Mouse (Mus musculus): ENCODE results near the gene Ap3b1.

Ap3b1 gene

DNA sequence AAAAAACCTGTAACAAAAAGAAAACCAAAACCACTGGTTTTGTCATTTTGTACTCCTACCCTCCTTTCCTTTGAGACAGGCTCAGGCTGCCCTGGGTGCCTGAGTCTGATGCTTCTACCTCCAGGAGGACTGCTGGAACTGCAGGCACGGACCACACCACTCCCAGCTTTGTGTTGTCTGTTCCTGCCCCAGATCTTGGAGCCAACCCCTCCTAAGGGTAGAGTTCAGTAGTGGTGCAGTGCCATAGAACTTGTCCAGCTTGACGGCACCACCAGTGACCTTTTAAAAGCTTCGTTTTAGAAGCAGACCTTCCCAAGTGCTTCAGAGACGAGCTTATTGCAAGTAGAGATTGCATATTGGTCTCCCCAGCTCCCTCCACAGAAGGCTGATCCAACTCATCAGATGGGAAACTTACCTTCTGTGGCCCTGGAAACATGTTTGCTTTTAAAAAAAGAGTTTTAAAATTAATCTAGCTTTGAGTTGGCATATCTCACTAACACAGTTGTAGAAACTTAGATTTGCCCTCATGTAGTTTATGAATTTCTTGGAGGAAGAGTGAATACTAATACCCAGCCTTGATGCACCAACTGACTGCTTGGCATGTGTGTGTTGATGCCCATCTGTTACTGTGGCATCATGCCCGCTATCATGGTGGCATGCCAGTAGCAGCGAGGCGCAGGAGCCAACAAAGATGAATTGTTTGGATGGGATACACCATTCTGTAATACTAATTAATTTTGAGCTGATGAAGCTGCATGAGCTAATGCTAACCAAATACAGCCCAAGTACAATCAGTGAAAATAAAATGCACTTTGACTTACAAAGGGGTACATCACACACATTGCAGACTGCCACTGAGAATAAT, 17.0 kb downstream of the Ap3b1 start:
- DNase-seq (ENCODE audit: low read depth, low spot score): no peak

DNA sequence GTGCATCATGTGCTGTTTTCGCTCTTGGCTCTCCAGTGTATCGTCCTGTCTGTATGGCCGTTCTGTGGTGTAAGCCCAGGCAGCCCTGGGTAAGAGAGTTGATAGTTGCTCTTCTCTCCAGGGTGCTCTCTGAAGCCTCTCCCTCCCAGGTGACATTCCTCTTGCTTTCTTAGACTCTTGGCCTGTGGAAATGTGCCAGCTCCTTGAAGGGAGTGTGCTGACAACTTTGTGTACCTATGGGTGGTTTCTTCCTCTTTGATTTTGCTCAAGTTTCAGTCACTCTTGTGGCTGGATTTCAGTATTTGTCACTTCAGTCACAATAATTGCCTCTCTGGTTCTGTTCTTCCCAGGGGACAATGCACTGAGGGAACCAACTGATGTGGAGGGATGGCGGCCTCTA, 20.2 kb downstream of the Ap3b1 start:
- DNase-seq (ENCODE audit: low read depth, low spot score): no peak

DNA sequence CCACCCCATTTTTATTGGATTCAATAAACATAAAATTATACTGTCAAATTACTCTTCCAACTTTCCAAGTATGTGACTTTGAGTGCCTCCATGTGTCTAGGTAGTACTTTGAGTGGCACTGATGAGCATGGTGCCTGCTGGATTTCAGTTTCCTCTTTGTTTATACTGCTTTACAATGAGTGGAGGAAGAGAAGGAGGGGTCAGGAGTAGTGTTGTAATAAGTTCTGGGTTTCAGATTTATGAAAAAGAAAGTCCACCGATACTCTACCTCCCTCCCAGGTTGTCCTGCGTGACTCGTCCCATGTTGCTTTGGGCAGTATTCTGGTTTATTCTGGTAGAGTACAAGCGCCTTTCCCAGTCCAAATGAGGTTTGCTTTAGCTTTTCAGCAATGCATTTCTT, 22.7 kb downstream of the Ap3b1 start:
- no peak for DNase-seq (ENCODE audit: low read depth, low spot score)

DNA sequence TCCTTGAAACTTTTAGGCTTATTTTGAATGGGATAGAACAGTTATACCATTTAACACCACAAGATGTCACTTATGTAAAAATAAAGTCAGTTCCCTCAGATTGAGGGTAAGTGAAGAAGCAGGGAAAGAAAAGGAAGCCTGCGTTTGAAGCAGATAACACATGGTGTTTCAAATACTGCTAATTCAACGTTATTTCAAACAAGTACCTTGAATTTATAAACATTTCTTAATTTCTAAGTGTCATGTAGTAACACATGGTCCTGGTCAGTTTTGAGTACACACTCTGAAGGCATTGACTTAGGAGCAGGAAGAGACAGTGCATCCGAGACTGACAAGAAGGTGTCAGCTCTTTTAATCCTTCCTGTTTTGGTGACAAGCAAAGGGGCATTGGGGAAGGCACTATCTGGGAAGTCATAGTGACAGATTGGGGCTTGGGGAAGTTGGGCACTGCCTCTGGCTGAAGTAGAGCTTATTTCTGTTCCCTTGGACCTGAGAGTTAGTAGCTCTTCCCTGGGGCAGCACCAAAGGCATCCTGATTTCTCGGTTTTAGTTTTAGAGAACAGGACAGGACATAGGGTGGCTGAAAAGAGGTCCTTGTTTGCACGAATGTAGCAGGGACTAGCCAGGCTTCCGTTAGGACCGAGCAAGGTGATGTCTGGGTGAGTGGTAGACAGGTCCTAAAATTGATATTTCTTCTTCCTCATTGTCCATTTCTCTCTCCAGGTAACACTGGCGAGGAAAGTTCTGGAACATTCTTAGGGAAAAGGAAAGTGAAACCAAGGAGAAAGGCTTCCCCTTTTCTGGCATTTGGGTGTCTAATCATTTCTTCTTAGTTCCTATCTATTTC, 23.3 kb downstream of the Ap3b1 start:
- no peak for DNase-seq (ENCODE audit: low read depth, low spot score)

DNA sequence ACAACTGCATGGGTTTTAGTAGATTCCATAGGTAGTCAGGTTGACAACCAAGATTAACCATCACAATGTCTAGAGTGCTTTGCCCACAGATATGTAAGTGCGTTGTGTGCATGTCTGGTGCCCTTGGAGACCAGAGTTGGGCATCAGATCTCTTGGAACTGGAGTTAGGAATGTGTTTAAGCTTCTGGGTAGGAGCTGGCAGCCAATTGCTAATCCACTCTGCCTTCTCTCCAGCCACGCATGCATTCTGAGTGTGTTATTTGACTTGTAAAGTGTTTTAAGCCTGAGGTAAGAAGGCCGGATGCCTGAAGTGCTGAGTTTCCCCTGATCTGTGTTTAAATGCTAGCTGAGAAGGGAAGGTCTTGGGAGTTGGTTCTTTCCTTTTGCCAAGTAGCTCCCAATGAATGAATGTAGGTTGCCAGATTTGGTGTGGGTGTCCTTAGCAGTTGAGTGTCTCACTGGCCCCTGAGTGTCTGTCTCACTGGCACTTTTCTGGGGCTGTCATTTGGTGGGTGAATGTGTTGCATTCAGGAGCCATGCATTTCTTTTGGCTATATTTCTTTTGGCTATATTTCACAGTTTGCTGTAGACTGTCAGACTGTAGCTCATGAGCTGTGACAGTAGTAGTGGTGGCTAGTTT, 26.3 kb downstream of the Ap3b1 start:
- no peak for DNase-seq (ENCODE audit: low read depth, low spot score)

DNA sequence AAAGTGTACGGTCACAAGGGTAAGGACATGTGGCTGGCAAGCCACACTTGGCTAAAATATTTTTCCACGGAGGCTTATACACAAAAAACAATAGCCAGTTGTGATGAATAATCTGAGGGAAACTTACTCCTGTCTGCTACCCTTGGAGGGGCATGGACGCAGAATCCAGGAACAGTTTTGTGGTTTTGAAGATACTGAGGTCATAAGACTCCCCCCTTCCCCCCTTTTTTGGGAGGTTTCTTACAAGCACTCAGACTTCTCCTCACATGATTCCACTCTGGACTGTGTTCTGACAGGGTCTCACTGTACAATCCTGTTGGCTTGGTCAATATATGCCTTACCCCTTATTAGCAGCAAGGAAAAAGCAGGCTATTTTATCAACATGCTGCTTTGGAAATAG, 29.8 kb downstream of the Ap3b1 start:
- DNase-seq (ENCODE audit: low read depth, low spot score): no peak

DNA sequence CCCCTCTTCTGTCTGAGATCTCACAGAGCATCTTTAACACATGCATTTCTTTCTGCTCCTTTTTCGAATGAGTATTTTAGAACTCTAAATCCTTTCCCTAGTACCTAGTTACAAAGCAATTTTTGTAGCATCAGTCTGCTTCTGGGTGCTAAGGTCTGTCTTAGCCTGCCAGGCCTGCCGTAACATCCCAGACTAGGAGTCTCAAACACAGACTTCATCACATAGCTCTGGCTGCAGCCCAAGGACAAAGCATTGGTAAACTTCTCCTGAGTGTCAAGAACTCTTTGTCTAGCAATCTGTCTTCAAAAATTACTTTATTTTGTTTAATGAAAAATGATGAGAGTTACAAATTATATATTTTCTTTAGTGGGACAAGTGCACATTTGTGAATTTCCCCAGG, 30.8 kb downstream of the Ap3b1 start:
- no peak for DNase-seq (ENCODE audit: low read depth, low spot score)

DNA sequence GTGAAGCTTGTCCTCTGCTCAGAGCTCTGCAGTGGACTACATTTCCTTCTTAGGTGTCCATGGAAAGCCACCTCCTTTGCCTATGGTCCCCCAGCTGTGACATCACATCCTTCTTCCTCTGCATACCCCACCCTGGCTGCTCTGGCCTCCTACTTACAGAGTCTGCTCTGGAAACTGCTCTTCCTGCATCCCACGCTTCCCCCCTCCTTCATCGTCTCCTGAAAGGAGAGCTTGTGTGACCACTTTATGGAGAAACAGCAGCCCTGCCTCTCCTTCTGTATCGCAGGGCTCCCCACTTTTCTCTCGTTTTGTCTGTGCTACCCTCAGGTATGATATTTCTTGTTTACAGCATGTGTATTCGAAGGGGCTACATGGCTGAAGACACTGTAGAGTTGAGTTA, 33.5 kb downstream of the Ap3b1 start:
- no peak for DNase-seq (ENCODE audit: low read depth, low spot score)

DNA sequence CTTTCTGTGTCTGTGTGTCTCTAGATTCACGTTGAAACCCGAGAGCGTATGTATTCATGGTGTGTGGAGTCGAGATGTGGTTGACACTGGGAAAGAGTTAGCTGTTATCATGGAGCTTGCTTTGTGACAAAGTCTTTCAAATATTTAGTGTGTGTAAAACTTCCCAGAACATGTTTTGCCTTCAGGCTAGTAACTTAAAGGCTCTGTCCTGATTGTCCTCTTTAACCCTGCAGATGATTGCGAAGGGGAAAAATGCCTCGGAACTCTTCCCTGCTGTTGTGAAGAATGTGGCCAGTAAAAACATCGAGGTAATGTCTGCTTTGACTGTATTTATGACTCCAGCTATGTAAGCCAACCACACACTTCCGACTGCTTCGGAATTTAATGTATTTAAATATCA, 35.7 kb downstream of the Ap3b1 start:
- DNase-seq (ENCODE audit: low read depth, low spot score): no peak

DNA sequence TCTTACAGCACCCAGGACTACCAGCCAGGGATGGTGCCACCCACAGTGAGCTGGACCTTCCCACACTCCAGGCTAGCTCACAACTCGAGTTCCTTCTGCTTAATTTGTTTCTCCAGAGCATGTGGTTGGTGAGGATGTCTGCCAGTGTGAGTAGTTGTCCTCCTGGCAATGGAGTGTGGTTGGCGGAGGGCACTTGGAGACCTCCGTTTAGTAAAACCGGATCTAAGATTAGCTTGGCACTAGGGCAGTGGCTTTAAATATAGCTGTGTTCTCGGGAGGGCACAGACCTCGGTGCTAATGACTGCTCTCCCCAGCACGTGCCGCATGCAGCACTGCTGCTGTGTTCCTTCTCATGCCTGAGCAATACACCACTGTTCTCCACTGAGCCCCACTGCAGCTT, 37.0 kb downstream of the Ap3b1 start:
- no peak for DNase-seq (ENCODE audit: low read depth, low spot score)

DNA sequence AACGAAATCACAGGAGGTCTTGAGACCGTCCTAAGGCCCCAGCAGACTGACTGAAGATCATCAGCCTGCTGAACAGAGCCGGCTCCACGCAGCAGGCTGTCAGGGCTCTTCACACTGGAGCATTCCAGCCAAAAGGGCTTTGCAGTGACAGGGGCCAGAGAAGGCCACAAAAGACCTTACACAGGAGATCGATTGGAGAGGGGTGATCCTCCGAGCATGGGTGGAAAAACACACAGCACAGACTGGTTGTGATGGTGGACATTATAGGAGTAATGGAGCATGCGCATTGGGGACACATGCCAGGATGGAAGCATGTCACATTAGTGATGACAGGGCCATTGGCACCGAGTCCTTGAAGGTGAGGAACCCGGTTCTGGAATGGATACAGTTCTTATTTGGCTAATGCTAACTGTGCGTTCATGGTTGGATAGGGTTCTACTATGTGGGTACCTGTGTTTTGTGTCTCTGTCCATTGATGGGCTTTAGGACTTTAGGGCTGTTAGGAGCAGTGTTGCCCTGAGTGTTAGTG, 37.7 kb downstream of the Ap3b1 start:
- no peak for DNase-seq (ENCODE audit: low read depth, low spot score)

DNA sequence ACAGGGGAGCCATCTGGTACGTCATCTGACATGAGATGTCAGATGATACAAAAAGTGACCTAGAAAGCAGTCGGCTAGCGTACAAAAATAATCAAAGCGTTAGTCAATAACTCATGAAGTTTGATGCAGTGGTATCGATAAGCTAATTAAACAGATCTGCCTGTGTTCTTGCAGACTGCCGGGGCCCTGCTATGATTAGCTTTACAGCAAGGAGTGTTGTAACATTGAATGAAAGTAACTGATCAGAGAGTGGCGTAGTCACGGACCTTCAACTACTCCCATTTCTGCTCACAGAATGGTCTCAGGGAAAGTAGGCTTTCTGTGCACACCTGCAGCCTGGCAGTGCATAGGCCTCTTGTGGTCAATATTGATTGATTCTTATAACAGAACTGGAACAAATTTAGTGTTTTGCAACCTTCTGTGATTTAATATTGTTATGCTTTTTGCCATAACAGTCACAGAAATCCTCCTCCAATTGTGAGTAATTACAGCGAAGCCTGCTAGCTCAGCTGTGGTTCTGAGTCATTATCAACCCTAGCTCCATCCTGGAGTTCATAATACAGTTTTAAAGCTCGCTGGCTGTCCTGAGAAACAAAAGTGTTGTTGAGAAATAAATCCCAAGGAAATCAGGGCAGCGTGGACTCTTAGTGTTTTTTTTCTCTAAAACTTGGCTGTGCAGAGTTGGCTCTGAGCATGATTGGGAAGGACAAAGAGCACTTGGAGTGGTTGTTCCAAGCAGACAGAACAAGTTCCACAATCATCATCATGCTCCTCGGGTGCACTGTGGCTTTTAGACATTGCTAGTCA, 40.0 kb downstream of the Ap3b1 start:
- DNase-seq (ENCODE audit: low read depth, low spot score): no peak

DNA sequence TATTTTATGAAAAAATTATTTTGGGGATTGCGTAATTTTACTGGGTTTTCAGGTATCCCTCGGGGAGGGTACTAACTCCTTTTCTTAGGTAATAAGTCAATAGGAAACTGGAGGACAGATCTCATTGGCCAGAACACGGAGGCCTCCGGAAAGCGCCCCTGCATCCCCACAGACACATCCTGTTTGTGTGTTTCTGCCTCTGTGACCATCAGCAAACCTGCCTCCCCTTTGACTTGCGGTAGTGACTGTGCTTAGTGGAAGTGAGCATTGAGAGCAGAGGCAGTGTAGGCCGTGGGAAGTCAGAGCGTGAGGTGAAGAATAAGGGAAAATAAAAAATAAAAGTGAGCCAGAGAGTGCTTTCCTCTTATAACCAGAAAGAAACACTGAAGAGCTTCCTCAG, 41.7 kb downstream of the Ap3b1 start:
- DNase-seq (ENCODE audit: low read depth, low spot score): no peak

DNA sequence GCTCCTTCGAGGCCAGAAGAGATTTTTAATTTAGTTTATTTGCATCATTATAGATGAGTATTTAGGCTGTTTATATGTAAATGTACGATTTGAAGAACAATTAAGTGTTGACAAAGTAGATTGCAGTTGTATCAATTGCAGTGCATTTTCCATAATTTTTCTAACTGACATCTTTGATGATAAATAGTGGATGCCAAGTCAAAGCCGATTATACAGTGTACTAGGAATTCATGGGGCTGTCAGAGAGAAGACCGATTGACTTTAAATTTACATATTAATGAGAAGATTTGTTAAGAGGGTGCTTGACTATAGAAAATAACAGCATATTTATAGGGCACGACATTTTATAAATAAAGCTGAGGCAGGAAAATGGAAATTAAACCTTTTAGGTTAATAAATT, 64.8 kb downstream of the Ap3b1 start:
- DNase-seq (ENCODE audit: low read depth, low spot score): no peak

DNA sequence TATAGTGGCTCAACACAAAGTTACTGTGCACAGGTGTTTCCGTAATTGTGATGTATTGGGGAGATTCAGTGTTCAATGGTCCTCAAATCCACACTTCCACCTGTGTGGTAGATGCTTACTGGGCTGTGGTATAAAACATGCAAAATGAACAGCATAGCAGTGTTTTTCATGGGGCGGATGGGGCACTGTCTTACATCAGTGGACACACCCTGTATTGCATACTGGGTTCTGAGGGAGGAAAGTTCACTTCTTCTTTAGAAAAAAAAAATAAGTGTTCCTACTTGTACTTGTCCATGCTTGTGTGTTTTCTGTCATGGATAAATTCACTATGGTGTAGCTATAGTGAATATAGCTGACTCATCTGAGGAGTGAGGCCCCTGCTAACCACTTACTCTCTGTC, 70.8 kb downstream of the Ap3b1 start:
- DNase-seq (ENCODE audit: low read depth, low spot score): no peak

DNA sequence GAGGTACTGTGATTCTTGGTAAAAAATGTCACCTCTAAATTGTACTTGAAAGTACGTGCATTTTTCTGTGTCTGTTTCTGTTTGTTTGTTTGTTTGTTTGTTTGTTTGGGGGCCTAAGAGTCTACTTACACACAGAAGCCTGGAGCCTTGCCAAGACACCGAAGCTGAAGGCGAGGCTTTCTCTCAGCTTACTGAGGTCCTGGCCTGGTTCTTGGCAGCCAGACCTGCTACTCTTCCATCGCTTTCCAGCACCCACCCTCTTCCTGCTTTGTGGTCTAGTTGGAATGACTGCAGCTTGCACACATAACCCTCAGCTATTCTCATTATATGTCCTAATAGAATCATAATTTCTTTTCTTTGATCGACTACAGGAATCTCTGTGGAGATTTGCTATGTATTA, 80.6 kb downstream of the Ap3b1 start:
- DNase-seq (ENCODE audit: low read depth, low spot score): no peak

DNA sequence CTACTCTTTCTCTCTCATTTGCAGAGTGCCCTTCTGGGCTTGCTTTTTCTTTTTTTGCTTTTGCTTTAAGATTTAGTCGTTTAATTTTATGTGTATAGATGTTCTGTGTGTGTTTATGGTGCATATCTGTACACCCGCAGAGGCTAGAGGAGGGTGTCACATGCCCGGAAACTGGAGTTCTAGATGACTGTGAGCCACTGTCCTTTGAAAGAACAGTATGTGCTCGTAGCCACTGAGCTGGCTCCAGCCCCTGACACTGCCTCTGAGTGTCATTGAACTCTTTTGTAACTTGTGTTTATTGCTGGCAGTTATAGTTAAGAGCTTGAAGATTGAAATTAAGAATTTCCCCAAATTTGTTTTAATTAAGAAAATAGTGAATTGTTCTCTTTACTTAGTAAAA, 82.4 kb downstream of the Ap3b1 start:
- DNase-seq (ENCODE audit: low read depth, low spot score): no peak

DNA sequence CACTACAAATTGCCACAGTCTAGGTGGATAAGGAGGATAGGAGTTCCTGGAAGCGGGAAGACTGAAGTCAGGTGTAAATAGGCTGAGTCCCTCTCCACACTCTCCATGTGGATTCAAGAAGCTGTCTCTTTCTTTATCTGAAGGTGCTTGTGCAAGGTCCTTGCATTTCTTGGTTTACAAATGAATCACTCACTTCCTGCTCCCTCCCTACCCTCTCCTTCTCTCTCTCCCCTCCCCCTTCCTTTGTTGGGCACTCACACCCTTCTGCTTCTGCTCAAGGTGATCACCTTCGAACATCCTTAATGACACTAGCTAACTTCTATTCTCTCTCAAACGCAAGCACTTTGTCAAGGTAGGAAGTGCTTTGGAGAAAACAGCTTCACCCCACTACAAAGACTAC, 84.7 kb downstream of the Ap3b1 start:
- no peak for DNase-seq (ENCODE audit: low read depth, low spot score)

DNA sequence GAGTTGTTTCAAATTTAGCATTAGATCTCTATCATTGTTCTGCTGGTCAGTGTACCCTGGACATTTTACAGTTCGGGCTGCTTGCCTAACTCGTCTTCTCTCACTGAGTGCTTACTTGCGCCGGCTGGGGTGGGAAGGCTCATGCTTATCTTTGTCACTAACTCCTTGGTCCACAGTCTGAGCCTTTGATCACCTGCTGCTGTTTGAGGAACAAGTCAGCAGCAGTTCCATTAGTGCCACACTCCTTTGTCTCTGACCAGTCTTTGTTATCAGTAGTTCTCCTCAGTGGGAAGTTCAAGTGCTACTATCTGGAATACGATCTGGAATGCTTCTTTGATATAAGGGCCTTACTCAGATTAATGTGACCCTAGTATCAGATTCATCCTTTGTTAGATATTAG, 86.3 kb downstream of the Ap3b1 start:
- no peak for DNase-seq (ENCODE audit: low read depth, low spot score)

DNA sequence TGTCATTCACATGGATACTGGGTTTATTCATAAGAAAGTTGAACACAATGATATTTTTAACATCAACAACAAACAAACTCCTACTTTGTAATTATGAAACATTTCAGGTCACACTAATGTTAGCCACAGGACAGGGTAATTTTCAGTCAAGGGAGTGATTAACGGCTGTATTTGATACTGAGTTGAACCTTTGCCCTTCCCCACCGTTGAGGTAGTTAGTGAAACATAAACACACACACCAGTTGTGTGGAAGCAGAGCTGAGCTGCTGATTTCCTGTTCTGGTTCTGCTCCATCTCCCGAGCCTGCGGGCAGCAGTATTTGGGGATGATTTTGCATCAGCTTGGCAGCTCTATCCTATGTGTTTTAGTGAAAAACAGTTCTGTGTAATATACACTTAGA, 88.2 kb downstream of the Ap3b1 start:
- DNase-seq (ENCODE audit: low read depth, low spot score): no peak

DNA sequence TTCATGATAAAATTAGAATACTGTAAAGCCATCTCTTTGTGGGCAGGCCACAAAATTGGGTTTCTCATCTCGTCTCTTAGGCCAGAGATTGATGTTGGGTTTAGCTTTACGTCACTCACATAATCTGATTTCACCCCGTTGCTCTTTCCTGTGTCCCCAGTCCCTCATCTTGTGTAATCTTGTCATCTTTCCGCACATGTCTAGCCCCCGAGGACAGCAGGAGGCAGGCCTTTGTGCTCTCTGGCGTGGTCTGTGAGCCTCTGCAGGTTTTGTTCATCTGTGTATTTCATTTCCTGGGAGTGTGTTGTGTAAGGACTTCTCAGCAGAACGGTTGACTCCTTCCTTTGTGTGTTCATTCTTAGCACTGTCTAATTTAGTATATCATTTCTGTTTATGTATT, 90.8 kb downstream of the Ap3b1 start:
- DNase-seq (ENCODE audit: low read depth, low spot score): no peak
